Mouse (Mus musculus) heart, postnatal 25 days (tissue): ENCODE data around the gene Trpc3. TPM values are rescaled to one million over a fixed set of nuclear protein-coding genes. Genes with fewer than 3 reads are reported as not detected.
"Not testable (repeated sequence)": the region's sequence is repeated elsewhere in the genome, so short reads cannot be mapped to it uniquely, and the experiment has no call there.

Experiments
- DNase-seq: peaks from one replicate; pipeline ENCODE4 v3.0.0; 2022; ENCODE audit warnings: low spot score
- intact Hi-C: fragments of 180-260 bp; cut with DNase I; formaldehyde crosslinking; loops from one replicate; pipeline ENCODE4 v1.15.1; 2025
- total RNA-seq, 2 experiments: library from RNA; stranded (reverse); gene quantifications; 2 replicates each; pipeline ENCODE4 v1.2.3; 2021

Trpc3 gene
- total RNA-seq, result 1 to 10 TPM; 7.2 to 7.4 TPM

DNA sequence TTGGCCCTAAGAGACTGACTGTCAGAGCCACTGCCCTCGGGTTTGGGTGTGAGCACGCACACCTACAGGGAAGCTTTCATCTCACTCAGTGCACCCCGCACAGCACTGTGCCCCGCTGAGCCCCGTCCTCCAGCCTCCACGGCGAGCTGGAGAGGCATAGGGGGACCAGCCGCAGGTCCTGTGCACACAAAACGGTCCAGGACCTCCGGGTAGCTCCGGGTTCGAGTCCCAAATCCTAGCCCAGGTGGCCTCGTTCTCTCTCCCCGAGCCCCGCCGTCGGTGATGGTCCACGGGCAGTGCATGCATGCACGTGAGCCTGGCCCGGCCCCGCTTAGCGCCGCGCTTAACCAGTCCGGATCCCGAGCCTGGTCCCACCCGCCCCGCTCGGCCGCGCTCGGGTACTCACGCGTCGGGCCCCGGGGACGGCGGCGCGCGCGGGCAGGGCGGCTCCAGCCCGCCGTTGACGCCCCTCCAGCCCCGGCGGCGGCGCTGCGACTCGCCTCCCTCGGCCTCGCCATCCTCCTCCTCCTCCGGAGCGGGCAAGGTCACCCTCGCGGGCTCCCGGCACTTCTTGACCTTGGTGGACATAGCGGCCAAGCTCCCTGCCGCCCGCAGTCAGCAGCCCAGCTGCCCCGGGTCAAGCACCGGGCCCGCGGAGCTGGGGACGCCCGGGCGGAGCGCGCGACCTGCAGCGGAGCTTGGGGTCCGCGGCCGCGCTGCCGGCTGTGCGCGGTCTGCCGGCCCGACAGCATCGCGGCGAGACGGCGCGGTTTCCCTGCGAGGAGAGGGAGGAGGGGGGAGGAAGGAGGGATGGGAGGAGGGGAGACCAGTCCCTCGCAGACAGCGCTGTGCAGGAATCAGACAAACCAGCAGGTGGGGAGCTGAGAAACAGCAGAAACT lies at the start of gene Trpc3:
Gene Trpc3 (minus strand): TSS at position 776 of the 900 bp plus-strand sequence.
- intact Hi-C loops, result loop anchor here (5.0 kb wide), 2 partner anchors 133 to 148 kb away; no protein-coding TSS in a partner anchor

DNA sequence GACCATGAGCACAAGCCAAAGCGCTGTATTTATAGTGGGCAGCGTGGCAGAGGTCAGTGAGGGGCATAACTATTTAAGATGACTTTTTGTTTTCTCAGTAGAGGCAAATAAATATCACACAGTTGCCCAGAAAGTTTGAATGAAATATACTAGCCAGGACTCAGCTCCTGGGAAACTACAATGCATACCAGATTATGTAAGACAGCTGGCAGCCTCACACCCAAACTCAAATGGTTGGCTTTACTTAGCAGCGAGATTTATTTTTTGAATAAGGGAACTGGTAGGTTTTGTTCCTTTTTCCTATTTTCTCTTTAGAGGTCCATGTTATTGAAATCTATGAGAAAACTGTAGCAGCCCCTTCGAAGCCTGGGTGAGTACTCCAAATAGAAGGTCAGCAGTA lies 48.1 kb upstream of the Trpc3 start:
- DNase-seq, result no peak
- intact Hi-C loops, result no loop called here

More for the DNA sequence above, at the start of gene Trpc3:
- peak; percentile 2 for DNase-seq

DNA sequence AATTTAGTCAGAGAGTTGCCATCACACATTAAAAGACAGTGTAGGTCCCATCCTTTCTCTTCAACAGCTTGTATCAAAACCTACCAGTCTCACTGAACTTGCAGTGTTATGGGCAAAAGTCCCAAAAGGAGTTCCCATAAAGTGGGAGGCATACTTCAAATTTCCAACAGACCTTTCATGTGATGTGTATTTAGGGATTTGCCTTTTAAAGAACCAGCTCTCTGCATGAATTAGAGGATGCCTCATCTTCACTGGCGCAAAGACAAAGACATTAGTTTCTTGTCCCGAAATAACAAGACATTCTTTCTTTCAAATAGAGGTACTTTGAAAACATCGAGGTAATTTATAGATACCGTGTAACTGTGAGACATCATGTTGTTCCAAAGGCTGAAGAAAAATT lies 43.1 kb upstream of the Trpc3 start:
- DNase-seq, result no peak
- intact Hi-C loops, result no loop called here

DNA sequence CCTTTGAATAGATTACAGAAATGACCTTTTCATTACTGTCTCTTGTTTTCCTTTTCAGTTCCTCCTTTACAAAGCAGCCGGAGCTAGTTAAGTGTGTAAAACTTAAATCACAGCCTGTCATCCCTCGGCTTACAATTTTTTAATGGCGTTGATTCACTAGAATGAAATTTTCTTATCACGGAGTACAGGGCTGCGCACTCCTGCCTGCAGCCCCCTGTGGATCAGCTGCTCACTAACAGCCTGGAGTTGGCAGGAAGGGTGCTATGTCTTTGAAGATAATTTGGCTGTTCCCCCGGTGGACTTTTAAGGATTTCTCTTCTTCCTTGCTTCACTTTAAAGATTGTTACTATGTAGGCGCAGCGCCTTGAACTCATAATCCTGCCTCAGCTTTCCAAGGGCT lies 36.6 kb upstream of the Trpc3 start:
- no peak for DNase-seq
- intact Hi-C loops, result no loop called here

DNA sequence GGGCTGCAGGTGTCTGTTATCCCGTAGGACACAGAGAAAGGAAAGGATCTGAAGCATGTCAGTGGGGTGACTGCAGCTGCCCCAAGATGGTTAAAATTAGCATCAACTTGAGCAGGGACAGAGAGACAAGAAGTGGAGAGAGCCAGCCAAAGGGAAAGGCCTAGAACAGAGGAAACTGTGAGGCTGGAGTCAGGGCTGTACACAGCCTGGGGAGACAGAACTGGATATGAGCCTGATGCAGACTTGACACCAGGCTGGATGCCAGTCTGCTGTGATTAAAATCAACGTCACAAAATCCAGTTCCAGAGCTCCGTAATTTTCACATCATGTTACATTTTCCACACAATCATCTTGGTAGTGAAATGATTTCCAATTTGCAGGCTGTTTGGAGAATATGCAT lies 31.9 kb upstream of the Trpc3 start:
- no peak for DNase-seq
- intact Hi-C loops, result no loop called here

DNA sequence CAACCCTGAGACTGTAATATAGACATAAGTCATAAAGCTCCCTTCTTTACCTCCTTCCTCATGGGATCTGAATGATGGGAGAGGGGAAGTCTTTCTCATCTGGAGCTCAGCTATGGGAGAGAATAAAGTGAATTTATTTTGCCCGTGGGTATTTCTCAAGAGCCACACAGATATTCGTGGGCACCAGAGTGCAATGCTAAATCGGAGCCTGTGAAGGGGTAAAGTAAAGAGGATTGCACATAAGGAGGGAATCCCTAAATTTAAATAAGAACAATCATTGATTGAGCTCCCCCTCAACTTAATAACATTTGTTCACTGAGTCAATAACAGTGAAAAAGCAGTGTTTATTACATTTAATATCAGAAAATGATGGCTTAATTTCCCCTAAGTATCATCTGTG lies 19.6 kb upstream of the Trpc3 start:
- DNase-seq, result no peak
- intact Hi-C loops, result no loop called here

DNA sequence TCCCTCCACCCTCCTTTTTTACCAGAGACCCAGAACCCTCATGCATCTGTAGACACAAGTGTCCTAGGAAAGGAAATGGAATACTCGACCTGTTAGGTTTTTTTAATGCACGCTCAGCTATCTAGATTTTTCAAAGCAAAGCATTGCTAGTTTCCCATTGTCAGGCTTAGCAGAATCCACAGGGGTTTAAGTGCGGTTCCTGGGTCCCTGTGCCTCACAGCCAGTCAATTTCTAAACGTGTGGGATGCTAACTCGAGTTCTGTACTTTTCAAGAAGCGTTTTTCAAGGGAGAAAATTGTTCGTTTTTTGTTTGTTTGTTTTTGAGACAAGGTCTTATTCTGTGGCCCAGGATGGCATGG lies 304 bp upstream of the Trpc3 start:
- DNase-seq, result no peak
- intact Hi-C loops, result no loop called here

DNA sequence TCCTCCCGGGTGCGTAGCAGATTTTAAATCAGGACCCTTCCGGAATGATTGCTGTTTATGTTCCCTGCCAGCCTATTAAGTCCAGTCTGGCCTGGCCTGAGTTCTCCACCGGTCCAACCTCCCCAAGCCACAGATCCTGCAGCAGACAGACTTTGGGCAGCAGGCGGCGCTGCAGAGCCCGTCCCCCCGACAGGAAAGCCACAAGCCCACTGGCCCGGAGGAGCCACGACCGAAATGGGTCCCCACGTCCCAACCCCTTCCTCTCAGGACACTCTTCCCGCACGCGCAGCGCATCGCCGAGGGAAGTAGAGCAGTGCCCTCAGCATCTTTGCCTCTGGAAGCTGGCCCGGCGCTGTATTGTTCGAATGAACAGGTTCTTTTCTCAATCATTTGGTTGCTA lies 1.1 kb downstream of the Trpc3 start:
- DNase-seq, result peak; percentile 37
- intact Hi-C loops, result loop anchor here (5.0 kb wide), 2 partner anchors 133 to 148 kb away; no protein-coding TSS in a partner anchor

DNA sequence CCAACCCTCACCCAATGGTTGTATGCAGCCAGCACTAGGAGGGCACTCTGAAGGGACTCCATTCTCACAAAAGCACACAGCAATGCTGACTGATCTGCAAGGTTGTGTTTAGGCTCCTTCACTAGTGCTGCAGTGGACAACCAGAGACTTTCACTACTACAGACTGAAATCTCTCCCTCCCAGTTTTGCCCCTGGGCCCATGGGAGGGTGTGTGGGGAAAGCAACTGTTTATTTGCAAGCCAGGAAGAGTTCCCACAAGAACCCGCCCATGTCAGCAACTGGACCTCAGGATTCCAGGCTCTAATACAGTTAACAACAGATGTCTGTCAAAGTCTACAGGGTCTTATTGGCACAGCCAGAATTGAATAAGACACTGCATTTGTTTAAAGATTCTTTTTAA lies 14.1 kb downstream of the Trpc3 start:
- no peak for DNase-seq
- intact Hi-C loops, result no loop called here

DNA sequence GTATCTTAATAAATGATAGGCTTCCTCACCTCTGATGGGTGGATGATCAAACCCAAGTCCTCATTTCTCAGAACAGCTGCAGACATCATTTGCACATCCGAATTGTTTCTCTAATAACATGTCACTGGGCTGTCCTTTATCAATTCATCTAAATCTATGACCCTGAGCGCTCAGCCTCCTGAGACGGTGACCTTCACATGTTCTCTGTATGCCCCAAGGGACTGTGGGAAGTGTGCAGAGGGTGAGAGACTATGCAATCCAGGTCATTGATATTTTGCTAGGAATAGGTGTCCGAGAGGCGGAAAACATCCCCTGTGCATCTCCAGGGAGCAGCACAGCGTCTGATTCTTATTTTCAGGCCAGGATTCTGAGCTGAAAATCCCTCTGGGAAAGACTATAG lies 22.2 kb downstream of the Trpc3 start:
- intact Hi-C loops, result no loop called here

DNA sequence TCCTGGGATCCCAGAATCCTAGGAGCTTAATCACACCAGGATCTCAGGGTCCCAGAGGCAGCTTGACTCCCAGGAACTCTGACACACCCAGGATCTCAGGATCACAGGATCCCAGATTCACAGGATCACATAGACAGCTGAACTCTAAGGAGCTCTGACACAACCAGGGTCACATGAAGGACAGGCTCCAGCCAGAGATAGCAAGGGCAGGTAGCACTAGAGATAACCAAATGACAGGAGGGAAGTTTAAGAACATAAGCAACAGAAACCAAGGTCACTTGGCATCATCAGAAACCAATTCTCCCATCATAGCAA lies 44.8 kb downstream of the Trpc3 start:
- intact Hi-C loops, DNase-seq: not testable (repeated sequence)

More for the DNA sequence above, 22.2 kb downstream of the Trpc3 start:
- no peak for DNase-seq

DNA sequence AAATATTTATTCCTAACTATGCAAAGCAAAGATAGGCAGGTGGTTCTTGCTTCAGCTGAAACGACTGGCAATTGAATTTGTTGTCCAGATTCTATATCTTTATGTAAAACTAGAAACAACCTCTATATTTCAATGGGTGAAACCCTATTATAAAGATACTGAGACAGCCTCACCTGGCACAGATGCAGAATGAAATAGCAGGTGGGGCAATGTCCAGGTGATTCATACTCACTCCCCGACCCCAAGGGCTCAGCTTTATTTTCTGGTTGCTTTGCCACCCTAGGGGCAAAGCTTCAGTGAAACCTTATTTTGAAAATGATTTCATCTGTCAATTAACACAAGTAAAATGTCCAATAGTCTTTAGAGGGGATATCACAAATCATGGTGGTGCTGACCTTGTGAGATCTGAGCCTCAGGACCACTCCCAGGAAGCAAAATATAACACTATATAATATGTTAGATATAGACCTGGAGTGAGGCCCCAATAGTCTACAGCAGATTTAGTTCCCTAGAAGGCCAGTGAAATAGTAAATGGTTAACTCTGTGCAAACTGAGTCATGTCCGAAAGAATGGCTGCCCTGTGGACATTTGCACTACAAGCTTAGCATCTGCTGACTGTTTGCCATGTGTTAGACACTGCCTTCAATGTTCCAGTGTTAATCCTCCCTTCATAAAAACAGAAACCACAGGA lies 45.3 kb downstream of the Trpc3 start:
- DNase-seq, result no peak
- intact Hi-C loops, result no loop called here

DNA sequence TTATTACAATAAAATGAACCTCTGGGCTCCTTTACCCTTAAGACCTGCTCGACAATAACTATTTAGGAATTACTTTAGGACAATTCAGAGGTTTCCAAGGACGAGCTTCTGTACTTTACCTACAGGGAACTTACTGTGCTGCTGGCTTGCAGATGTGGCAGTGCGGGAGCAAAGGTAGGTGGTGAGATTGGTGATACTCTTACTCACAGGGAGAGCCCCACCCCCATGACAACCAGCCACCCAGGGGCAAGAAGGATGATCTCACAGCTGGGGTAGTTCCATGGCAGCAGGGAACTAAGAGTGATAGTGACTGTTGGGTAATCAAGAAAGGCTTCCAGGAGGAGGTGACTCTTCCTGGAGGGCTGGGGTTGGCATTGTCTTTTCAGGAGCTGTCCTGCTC lies 46.6 kb downstream of the Trpc3 start:
- DNase-seq, result no peak
- intact Hi-C loops, result no loop called here

DNA sequence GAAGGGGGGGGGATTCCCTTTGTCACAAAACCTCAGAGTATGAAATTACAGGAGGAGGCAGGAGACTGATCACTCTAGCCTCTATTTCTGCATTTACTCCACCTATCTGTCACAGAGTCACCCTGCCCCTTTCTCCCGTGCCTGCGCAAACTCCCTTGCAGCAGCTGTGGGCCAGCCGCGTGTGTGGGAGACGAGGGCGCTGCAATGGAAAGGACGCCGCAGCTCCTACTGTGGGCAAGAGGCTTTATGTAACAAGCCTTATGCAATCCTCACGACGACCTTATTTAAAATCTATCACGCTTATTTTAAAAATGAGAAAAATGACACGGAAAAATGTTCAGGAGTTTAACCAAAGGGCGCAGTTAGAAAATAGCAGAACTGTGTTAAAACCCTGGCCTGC lies 47.2 kb downstream of the Trpc3 start:
- intact Hi-C loops, result no loop called here
- DNase-seq, result no peak

DNA sequence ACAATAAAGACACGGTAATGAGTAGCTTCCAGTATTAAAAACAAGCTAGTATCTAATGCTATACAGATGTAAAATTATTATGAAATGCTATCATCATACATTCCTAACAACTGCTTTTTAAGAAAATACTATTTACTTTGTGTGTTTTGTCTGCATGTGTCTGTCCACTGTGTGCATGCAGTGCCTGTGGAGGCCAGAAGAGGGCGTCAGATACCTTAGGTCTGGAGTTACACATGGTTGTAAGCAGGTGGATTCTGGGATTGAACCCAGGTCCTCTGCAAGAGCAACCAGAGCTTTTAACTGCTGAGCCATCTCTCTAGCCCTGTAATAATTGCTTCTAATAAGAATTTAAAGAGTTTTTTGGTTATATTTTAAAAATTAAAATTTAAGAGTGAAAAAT lies 49.2 kb downstream of the Trpc3 start:
- no peak for DNase-seq
- intact Hi-C loops, result no loop called here

DNA sequence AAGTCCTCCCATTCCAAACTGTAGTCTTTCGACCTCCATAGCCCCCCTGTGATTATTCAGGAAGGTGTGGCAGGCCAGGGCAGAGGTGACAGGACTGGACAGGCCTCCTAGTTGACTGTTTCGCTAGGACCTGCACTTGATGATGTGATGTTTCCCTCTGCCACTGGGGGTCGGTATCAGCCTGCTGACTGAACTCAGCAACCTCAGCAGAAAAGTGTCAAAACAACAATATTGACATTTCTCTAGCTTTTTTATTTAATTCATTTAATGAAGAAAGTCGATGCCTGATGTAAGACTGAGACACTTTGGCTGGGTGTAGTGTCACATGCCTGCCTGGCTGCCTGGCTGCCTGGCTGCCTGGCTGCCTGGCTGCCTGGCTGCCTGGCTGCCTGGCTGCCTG lies 54.5 kb downstream of the Trpc3 start:
- no peak for DNase-seq
- intact Hi-C loops, result loop anchor here (10.0 kb wide), 1 partner anchor 569 kb away; no protein-coding TSS in a partner anchor

DNA sequence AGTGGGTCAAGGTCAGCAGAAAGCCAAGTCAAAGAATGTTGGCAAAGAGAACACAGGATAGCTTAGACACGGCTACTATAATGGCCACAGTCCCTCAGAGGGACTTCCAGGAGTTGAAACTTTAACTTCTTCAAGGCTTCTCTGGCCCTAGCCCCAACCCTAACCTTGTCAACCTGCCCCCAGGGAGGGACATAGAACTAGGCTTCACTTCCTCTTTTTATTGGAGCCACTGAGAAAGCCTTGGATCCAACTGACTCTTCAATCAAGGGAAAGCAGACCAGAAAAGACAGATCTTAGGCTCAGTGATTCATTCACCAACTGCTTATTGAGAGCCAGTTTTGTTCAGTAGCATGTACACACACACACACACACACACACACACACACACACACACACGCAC lies 63.2 kb downstream of the Trpc3 start:
- intact Hi-C loops, result no loop called here
- no peak for DNase-seq

DNA sequence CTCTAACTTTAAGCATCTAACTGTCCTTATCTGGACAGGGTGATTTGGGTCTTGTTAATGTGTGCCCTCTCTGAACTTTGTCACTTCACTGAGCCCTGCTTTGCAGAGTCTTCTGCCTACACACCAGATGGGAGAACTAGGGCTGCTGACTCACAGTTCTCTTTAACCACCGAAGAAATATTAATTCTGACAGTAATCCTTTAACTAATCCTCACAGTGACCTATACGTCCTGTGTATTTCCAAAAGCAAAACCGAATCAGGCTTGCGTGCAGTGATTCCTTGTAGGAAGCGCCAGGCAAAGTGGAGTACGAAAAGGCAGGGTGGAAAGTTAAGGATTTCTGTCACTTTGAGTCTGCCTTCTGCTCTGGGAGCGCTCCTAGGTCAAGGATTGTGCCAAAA lies 71.8 kb downstream of the Trpc3 start:
- no peak for DNase-seq
- intact Hi-C loops, result no loop called here

DNA sequence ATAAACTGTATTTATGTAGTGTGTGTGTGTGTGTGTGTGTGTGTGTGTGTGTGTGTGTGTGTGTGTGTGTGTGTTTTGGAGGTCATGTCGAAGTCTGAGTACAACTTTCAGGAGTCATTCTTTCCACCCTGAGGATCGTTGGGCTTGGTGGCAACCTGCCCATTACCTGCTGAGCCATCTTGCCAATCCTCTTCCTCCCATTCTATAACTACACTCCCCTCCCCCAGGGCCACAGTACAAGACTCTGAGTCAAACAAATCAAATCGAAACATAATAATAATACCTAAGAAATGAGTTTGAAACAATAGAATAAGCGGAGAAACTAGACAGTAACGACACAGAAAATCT lies 76.1 kb downstream of the Trpc3 start:
- intact Hi-C loops, result no loop called here
- no peak for DNase-seq

DNA sequence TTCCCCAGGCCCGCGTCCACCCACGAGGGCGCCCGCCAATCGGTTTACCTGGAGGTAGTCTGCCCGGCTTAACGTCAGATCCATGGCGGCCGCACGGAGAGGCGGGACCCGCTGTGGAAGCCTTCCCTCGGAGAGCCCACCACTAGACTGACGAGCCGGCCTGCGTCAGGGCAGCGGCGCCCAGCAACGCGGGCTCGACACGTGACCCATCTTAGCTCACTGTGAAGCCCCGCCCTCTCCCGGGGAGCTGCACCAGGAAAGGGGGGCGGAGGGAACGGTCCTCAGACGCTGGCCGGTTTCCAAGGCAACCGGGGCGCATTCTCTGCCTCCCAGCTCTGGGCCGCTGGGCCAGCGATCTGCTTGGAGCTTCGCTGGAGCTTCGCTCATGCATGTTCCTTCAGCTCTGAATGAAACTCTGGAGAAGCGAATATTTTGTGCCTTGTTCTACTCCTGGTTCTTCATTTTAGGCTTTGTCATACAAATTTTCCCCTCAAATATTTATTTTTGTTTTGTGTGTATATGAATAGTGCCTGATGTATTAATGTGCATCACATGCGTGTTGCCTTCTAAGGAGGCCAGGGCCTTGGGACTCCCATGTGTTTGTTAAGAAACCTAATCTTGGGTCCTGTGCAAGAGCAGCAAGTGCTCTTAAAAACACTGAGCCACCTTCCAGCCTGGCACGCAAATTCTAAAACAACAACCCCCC lies 76.6 kb downstream of the Trpc3 start, which contains the start of gene Bbs7:
Gene Bbs7 (minus strand): TSS at position 276 of the 706 bp plus-strand sequence.
- peak; percentile 84 for DNase-seq
- intact Hi-C loops, result no loop called here

DNA sequence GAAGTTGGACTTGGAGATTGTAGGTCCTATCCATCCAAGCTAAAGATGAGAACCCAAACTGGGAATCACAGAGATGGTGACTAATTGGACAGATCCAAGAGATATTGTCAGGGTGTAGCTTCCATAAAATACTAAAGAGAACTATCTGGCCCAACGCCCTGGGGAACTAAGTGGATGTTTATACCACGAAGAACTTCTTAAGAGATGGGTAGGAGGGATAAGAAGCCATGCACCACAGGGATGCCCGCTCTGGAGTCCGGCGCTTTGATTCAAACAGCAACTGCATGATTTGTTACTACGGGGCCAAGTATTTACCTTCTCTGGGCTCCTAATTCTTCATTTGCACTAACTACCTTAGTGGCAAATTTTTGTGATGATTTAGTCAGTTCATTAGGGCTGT lies 77.3 kb downstream of the Trpc3 start:
- DNase-seq, result no peak
- intact Hi-C loops, result no loop called here
